Mouse (Mus musculus) neural tube, embryonic 11.5 days (tissue): ENCODE measurements around the gene Tsnaxip1. TPM values are rescaled to one million over a fixed set of nuclear protein-coding genes. Genes with fewer than 3 reads are reported as not detected.
A peak's percentile ranks its signal among the peaks of the same experiment; 100 is the strongest.

Source experiments
- ATAC-seq: fragments of 200-750 bp; cut with Nextera tagmentation; 2 replicates; pipeline ENCODE4 v1.8.0; 2017; ENCODE audit warnings: moderate number of reproducible peaks, mild to moderate bottlenecking, moderate TSS enrichment, moderate library complexity; ENCODE audit not compliant: insufficient read depth, low FRiP score, low TSS enrichment
- DNase-seq: peaks from one replicate; pipeline ENCODE4 v3.0.0-alpha.2; 2015; ENCODE audit warnings: low spot score
- H3K27ac ChIP-seq: fragments of 300-500 bp; sonication (generic); 2 replicates; pipeline ENCODE4 v1.5.1; 2014; ENCODE audit warnings: low read depth, mild to moderate bottlenecking, low read length
- H3K27me3 ChIP-seq: fragments of 300-500 bp; sonication (generic); 2 replicates; pipeline ENCODE4 v1.6.1; 2014; ENCODE audit warnings: mild to moderate bottlenecking, low read length, mixed read lengths; ENCODE audit not compliant: control insufficient read depth, insufficient read depth
- H3K36me3 ChIP-seq: fragments of 300-500 bp; sonication (generic); 2 replicates; pipeline ENCODE4 v1.6.1; 2014; ENCODE audit warnings: mild to moderate bottlenecking, low read length, moderate library complexity, mixed read lengths; ENCODE audit not compliant: control insufficient read depth, insufficient read depth
- H3K4me1 ChIP-seq: fragments of 300-500 bp; sonication (generic); 2 replicates; pipeline ENCODE4 v1.6.1; 2014; ENCODE audit warnings: low read length, mixed read lengths; ENCODE audit not compliant: control insufficient read depth, insufficient read depth
- H3K4me2 ChIP-seq: fragments of 300-500 bp; sonication (generic); 2 replicates; pipeline ENCODE4 v1.6.1; 2014; ENCODE audit warnings: low read depth, mild to moderate bottlenecking, moderate library complexity
- H3K4me3 ChIP-seq: fragments of 300-500 bp; sonication (generic); 2 replicates; pipeline ENCODE4 v1.5.1; 2014; ENCODE audit warnings: low read depth, low read length
- H3K9ac ChIP-seq: fragments of 300-500 bp; sonication (generic); 2 replicates; pipeline ENCODE4 v1.6.1; 2014; ENCODE audit warnings: mild to moderate bottlenecking, low read length
- H3K9me3 ChIP-seq: fragments of 300-500 bp; sonication (generic); 2 replicates; pipeline ENCODE4 v1.6.1; 2016; ENCODE audit warnings: low read length; ENCODE audit not compliant: control insufficient read depth
- WGBS: fragments of 180-500 bp; shearing (Covaris S2); extraction: QIAGEN DNeasy Blood & Tissue Kit; methylation state at CpG from one replicate; pipeline ENCODE4 v1.1.7; 2014; 5-methylcytosine and 5-hydroxymethylcytosine counted together
- polyA plus RNA-seq: library from polyadenylated mRNA; unstranded; fragments of >200 nt; fragmentation: Nextera tagmentation; extraction: Ambion mirVana; gene quantifications from 2 replicates; pipeline ENCODE4 v1.2.1, GENCODE M21; 2014

Gene Tsnaxip1
- polyA plus RNA-seq, 1 experiment from 2014 or later: 0.24 TPM

DNA sequence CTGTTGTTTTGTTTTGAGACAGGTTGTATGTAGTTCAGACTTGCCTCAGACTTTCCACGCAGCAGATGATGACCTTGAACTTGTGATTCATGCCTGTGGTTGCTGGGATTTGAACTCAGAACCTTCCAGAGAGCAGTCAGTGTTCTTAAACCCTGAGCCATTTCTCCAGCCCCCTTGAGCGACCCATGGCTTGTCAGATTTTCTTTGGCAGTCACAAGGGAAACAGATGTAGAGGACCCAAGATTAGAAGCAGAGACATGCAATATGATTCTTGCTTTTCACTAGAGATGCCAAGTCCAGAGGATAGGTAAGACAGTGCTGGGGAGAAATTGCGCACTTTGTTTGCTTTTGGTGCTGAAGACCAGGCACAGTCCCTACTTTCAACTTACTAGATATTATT lies 25.6 kb downstream of the Tsnaxip1 start, which contains the start of gene Cenpt:
Cenpt (minus strand) TSS at position 101 of the 400 bp plus-strand sequence.
- Histone ChIP-seq H3K36me3 (peaks cover under 1% of the 10 kb centered on the region; the same call in 1 of the 2 replicates), H3K4me2 (no peak within 1 kb of the TSS), H3K27me3 (no peaks in the 10 kb centered on the region), H3K4me1 (peaks cover 23% of the 10 kb centered on the region), H3K4me3 (no peak within 1 kb of the TSS), H3K9ac (no peak within 1 kb of the TSS), H3K9me3 (no peaks in the 10 kb centered on the region), H3K27ac (no peak within 1 kb of the TSS)
- ATAC-seq: no peak
- WGBS: 88% methylated on average over 3 of the region's 3 CpGs
- no peak for DNase-seq

GRCm38 (mm10) chr8:105854303-105854702 lies 26.8 kb downstream of the Tsnaxip1 start:
- peaks cover 23% of the 10 kb centered on the region for H3K4me1 ChIP-seq
- peak overlapping the region; percentile 93 for H3K4me2 ChIP-seq
- no peaks in the 10 kb centered on the region; the same call in 1 of the 2 replicates for H3K36me3 ChIP-seq
- no peak overlapping the region; the same call in 1 of the 2 replicates for H3K9ac ChIP-seq
- peak overlapping the region; percentile 85; the same call in 1 of the 2 replicates for H3K27ac ChIP-seq
- H3K4me3 ChIP-seq: peak overlapping the region; percentile 69
- ATAC-seq (no peak; the same call in 1 of the 2 replicates), DNase-seq (no peak)
- 28% methylated on average over 8 of the region's 8 CpGs for WGBS
- H3K9me3 ChIP-seq: no peaks in the 10 kb centered on the region
- no peaks in the 10 kb centered on the region for H3K27me3 ChIP-seq

DNA sequence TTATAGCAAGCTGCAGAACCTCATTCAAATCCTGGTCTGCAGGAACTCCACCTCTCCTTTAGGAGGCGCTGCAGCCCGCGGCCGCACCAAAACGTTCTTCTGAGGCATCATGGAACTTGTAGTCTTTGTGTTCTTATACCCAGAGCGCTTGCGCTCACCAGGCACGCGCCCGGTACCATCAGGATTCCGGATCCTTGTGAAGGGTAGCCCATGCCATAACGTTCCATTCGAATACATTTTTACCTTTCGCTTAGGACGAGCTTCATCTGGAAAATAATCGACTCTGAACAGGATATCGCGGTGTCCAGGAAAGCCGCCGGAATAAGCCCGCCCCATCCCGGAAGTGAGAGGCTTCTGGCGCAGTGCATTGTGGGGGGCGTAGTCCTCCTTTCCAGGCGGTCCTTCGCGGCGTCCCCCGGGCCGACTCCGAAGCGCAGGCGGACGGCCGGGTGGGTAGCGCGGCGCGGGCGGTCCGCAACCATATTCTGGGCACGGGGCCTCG lies 27.2 kb downstream of the Tsnaxip1 start, which contains the start of gene Thap11:
Thap11 (plus strand) TSS at position 418 of the 502 bp plus-strand sequence.
- Histone ChIP-seq H3K4me1 (peaks cover 27% of the 10 kb centered on the region), H3K9me3 (no peaks in the 10 kb centered on the region), H3K27ac (peak within 1 kb of the TSS; percentile 85), H3K9ac (peak within 1 kb of the TSS; percentile 78), H3K27me3 (no peaks in the 10 kb centered on the region), H3K36me3 (no peaks in the 10 kb centered on the region; the same call in 1 of the 2 replicates), H3K4me2 (peak within 1 kb of the TSS; percentile 93), H3K4me3 (peak within 1 kb of the TSS; percentile 69)
- ATAC-seq: peak; percentile 91
- WGBS: under 1% methylated on average over 43 of the region's 43 CpGs
- DNase-seq: peak; percentile 95

DNA sequence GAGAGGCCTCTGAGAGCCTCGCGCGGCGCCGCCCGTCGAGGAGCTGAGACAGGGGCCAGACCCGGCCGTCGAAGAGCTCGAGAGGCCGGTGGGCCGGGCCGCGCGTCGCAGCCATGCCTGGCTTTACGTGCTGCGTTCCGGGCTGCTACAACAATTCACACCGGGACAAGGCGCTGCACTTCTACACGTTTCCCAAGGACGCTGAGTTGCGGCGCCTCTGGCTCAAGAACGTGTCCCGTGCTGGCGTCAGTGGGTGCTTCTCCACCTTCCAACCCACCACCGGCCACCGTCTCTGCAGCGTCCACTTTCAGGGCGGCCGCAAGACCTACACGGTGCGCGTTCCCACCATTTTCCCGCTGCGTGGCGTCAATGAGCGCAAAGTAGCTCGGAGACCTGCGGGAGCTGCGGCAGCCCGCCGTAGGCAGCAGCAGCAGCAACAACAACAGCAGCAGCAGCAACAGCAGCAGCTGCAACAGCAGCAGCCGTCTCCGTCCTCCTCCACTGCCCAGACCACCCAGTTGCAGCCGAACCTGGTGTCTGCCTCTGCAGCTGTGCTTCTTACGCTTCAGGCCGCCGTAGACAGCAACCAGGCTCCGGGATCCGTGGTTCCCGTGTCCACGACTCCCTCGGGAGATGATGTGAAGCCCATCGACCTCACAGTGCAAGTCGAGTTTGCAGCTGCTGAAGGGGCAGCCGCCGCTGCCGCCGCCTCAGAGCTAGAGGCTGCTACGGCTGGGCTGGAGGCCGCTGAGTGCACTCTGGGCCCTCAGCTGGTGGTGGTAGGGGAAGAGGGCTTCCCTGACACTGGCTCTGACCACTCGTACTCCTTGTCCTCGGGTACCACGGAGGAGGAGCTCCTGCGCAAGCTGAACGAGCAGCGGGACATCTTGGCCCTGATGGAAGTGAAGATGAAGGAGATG lies 28.0 kb downstream of the Tsnaxip1 start:
- DNase-seq: peak; percentile 64
- peak; percentile 42 for ATAC-seq
- H3K4me2 ChIP-seq: peak overlapping the region; percentile 93
- peak overlapping the region; percentile 78 for H3K9ac ChIP-seq
- H3K4me3 ChIP-seq: peak overlapping the region; percentile 69
- no peaks in the 10 kb centered on the region for H3K27me3 ChIP-seq
- no peaks in the 10 kb centered on the region for H3K9me3 ChIP-seq
- H3K36me3 ChIP-seq: no peaks in the 10 kb centered on the region; the same call in 1 of the 2 replicates
- H3K4me1 ChIP-seq: peaks cover 26% of the 10 kb centered on the region
- H3K27ac ChIP-seq: peak overlapping the region; percentile 85
- WGBS: under 1% methylated on average over 71 of the region's 71 CpGs

DNA sequence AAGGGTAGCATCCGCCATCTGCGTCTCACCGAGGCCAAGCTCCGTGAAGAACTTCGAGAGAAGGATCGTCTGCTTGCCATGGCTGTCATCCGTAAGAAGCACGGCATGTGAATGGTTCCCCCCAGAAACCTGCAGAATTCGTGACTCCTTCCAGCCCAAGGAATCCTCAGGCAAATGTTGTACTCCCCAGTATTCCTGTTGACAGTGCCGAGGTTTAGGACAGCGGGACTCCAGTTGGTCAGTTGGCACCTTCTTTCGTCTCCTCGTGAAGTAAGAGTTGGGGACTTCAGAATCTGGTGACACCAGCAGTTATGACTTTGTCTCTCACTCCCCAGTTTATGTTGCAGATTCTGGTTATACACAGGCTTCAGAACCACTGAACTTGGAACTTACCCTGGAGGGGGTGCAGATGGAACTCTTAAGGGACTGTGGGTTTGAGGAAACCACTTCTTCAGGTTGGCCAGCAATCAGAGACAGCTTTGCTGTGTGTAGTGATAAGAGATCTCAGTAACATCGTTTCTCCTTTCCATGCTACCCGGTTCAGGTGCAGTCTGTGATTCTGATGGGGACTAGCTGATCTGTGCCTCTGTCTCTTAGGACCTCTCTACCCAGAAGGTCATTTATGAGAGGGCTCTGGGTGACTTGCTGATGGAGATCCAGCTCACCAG lies 28.8 kb downstream of the Tsnaxip1 start:
- H3K4me3 ChIP-seq: peak overlapping the region; percentile 69
- no peaks in the 10 kb centered on the region for H3K9me3 ChIP-seq
- H3K27me3 ChIP-seq: no peaks in the 10 kb centered on the region
- DNase-seq: no peak
- peak overlapping the region; percentile 78 for H3K9ac ChIP-seq
- peaks cover 22% of the 10 kb centered on the region for H3K4me1 ChIP-seq
- 24% methylated on average over 15 of the region's 15 CpGs for WGBS
- H3K4me2 ChIP-seq: peak overlapping the region; percentile 93
- no peak for ATAC-seq
- no peaks in the 10 kb centered on the region; the same call in 1 of the 2 replicates for H3K36me3 ChIP-seq
- peak overlapping the region; percentile 85 for H3K27ac ChIP-seq

DNA sequence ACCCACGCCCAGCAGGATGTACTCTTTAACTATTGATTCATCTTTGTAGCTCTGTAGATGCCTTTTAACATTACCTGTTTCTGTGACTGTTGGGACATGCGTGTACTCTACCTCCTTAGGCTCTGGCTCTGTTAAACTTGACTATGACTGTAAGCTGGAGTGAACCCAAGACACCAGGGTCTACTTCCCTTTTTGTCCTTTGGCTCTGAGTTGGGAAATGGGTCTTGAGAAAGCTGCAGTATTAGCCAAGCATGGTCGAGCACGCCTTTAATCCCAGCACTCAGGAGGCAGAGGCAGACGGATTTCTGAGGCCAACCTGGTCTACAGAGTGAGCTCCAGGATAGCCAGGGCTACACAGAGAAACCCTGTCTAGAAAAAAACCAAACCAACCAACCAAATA lies 31.0 kb downstream of the Tsnaxip1 start:
- DNase-seq (no peak), ATAC-seq (no peak)
- H3K9me3 ChIP-seq: no peaks in the 10 kb centered on the region
- no peak overlapping the region; the same call in 1 of the 2 replicates for H3K9ac ChIP-seq
- 89% methylated on average over 5 of the region's 5 CpGs for WGBS
- H3K27me3 ChIP-seq: no peaks in the 10 kb centered on the region
- peaks cover 34% of the 10 kb centered on the region for H3K4me1 ChIP-seq
- no peak overlapping the region for H3K4me3 ChIP-seq
- no peak overlapping the region for H3K4me2 ChIP-seq
- no peak overlapping the region for H3K27ac ChIP-seq
- no peaks in the 10 kb centered on the region; the same call in 1 of the 2 replicates for H3K36me3 ChIP-seq

DNA sequence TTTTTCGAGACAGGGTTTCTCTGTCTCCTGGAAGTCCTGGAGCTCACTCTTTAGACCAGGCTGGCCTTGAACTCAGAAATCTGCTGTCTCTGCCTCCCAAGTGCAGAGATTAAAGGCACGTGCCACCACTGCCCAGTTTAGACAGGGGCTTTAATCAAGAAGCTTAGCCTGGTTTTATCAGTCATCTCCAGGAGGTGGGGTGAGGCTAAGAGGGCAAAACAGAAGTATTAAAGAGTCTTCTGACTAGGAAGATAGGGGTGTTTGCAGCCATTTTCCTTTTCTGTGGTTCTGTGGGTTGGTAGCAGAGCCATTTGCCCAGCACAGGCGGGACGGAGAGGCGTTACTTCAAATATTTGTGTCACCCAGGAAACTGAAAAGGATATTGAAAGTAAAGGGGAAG lies 31.8 kb downstream of the Tsnaxip1 start:
- Histone ChIP-seq H3K9me3 (no peaks in the 10 kb centered on the region), H3K27ac (no peak overlapping the region), H3K9ac (no peak overlapping the region), H3K27me3 (no peaks in the 10 kb centered on the region), H3K4me3 (no peak overlapping the region; the same call in 1 of the 2 replicates), H3K36me3 (no peaks in the 10 kb centered on the region; the same call in 1 of the 2 replicates), H3K4me1 (peaks cover 34% of the 10 kb centered on the region), H3K4me2 (peak overlapping the region; percentile 30)
- no peak for ATAC-seq
- no peak for DNase-seq
- 78% methylated on average over 5 of the region's 5 CpGs for WGBS
